Mouse (Mus musculus): ENCODE results near the gene Casq2.

- no peak for TF ChIP-seq POLR2A (IDR thresholded peaks at IDR 0.05; ENCODE audit: insufficient read length, low read depth)
- TF ChIP-seq TCF3 (IDR thresholded peaks at IDR 0.05; ENCODE audit: insufficient read length, low read depth): no peak
- TF ChIP-seq TCF12 (IDR thresholded peaks at IDR 0.05; ENCODE audit: insufficient read depth, poor library complexity, severe bottlenecking): no peak
- TF ChIP-seq MAX (IDR thresholded peaks at IDR 0.05; ENCODE audit: low read depth): no peak
- TF ChIP-seq E2F4 (IDR thresholded peaks at IDR 0.05; ENCODE audit: insufficient read depth): no peak
- no peak for TF ChIP-seq USF1 (IDR thresholded peaks at IDR 0.05; ENCODE audit: low read depth)
- no peak for TF ChIP-seq MYOG (IDR thresholded peaks at IDR 0.05; ENCODE audit: control insufficient read depth in 1 of 3, insufficient read depth in 1 of 3, insufficient read length in 2 of 3, low read depth in 2 of 3)
- TF ChIP-seq MYOD1 (IDR thresholded peaks at IDR 0.05; ENCODE audit: control insufficient read depth in 1 of 3, insufficient read length in 2 of 3, low read depth in 2 of 3): no peak
- no peak for TF ChIP-seq CEBPB (IDR thresholded peaks at IDR 0.05; ENCODE audit: insufficient read depth, poor library complexity, severe bottlenecking)
- no peak for TF ChIP-seq POLR2AphosphoS2 (IDR thresholded peaks at IDR 0.05; ENCODE audit: insufficient read length, low read depth)
These were observed 57.3 kb downstream of the Casq2 start for GRCm38 (mm10) chr3:102143536-102143935.

Measured in myocyte (in vitro differentiated cells).